10 mouse cellular contexts compared by ENCODE assay signal in genomic region chr17:49266343-49266742, GRCm38 (mm10).
DNase-seq lines count a peak whose midpoint lies in the region; ATAC-seq and TF ChIP-seq lines count a peak whose summit lies in the region.
"Had no signal": no experiment of that assay in that cellular context is flagged by ENCODE, and none has a peak within 500 bp of the region (broad histone marks: within the 10 kb centered on the region; RNA-seq: fewer than 3 reads in every experiment).

No protein-coding gene starts in this region.

- peak; percentile 47 for DNase-seq in embryonic facial prominence, embryonic 11.5 days (ENCODE audit: low spot score)
- DNase-seq in embryonic facial prominence, embryonic 10.5 days (ENCODE audit: low spot score), result no peak
- no peak for DNase-seq in liver, postnatal 0 days
- peak; percentile 41 for DNase-seq in ES-E14 (ENCODE audit: low read depth, low spot score)
- no peak for DNase-seq in layer of hippocampus, adult 11-12 months (ENCODE audit: low spot score)
- DNase-seq in right cerebral cortex, adult 2 months (ENCODE audit: low spot score in 2 of 2), result no peak
- DNase-seq: gastrocnemius, postnatal 36 days had no signal

- H3K27ac ChIP-seq in embryonic facial prominence, embryonic 11.5 days (replicated peaks; ENCODE audit: low read depth, low read length), result no peak overlapping the region
- H3K27ac ChIP-seq in embryonic facial prominence, embryonic 10.5 days (replicated peaks), result no peak overlapping the region
- H3K27ac ChIP-seq in liver, postnatal 0 days (ENCODE audit: low read depth), result no peak overlapping the region
- H3K27ac ChIP-seq in liver, embryonic 12.5 days, result no peak overlapping the region
- H3K27ac ChIP-seq in ES-E14 (ENCODE audit: insufficient read depth, low read depth, low read length, poor library complexity, severe bottlenecking), result no peak overlapping the region
- H3K27ac ChIP-seq: midbrain, embryonic 10.5 days had no signal

- H3K4me2 ChIP-seq in embryonic facial prominence, embryonic 11.5 days (ENCODE audit: low read depth, low read length), result no peak overlapping the region
- H3K4me2 ChIP-seq in liver, postnatal 0 days (ENCODE audit: low read depth, low read length), result no peak overlapping the region
- no peak overlapping the region for H3K4me2 ChIP-seq in liver, embryonic 12.5 days

- H3K9me3 ChIP-seq in embryonic facial prominence, embryonic 11.5 days (replicated peaks; ENCODE audit: control insufficient read depth, low read length), result no peaks in the 10 kb centered on the region
- H3K9me3 ChIP-seq in embryonic facial prominence, embryonic 10.5 days, result no peaks in the 10 kb centered on the region
- H3K9me3 ChIP-seq in liver, postnatal 0 days (ENCODE audit: low read length), result no peaks in the 10 kb centered on the region
- no peaks in the 10 kb centered on the region for H3K9me3 ChIP-seq in liver, embryonic 12.5 days (replicated peaks)
- H3K9me3 ChIP-seq in ES-E14 (ENCODE audit: control insufficient read depth, insufficient read depth, low read depth, low read length), result no peaks in the 10 kb centered on the region
- H3K9me3 ChIP-seq: midbrain, embryonic 10.5 days had no signal

- TF ChIP-seq CTCF in liver, postnatal 0 days (IDR thresholded peaks at IDR 0.05; ENCODE audit: low read depth), result peak; percentile 79

- ATAC-seq in embryonic facial prominence, embryonic 11.5 days (replicated peaks; ENCODE audit: insufficient number of reproducible peaks, low FRiP score, low TSS enrichment, low read depth), result no peak
- ATAC-seq in liver, postnatal 0 days, result no peak
- no peak for ATAC-seq in liver, embryonic 12.5 days
- ATAC-seq in megakaryocyte progenitor cell, adult 5-6 weeks (replicated peaks; ENCODE audit: poor library complexity), result 0 out of 2 replicates have a peak, but pooled peaks have one; percentile 44

- no peaks in the 10 kb centered on the region for H3K4me1 ChIP-seq in embryonic facial prominence, embryonic 11.5 days (ENCODE audit: control insufficient read depth, insufficient read depth, low read length)
- H3K4me1 ChIP-seq in embryonic facial prominence, embryonic 10.5 days, result no peaks in the 10 kb centered on the region
- H3K4me1 ChIP-seq in liver, postnatal 0 days (ENCODE audit: insufficient read depth), result no peaks in the 10 kb centered on the region
- no peaks in the 10 kb centered on the region for H3K4me1 ChIP-seq in liver, embryonic 12.5 days
- no peaks in the 10 kb centered on the region for H3K4me1 ChIP-seq in ES-E14 (ENCODE audit: control insufficient read depth in 2 of 2, insufficient read depth in 2 of 2, low read length in 2 of 2, poor library complexity in 1 of 2)
- H3K4me1 ChIP-seq: midbrain, embryonic 10.5 days had no signal

- no peak for TF ChIP-seq EP300 in liver, postnatal 0 days (IDR thresholded peaks at IDR 0.05; ENCODE audit: low read depth)

- H3K36me3 ChIP-seq in embryonic facial prominence, embryonic 11.5 days (replicated peaks; ENCODE audit: control insufficient read depth, insufficient read depth, low read depth, low read length), result no peaks in the 10 kb centered on the region
- H3K36me3 ChIP-seq in embryonic facial prominence, embryonic 10.5 days (replicated peaks), result no peaks in the 10 kb centered on the region
- H3K36me3 ChIP-seq in liver, postnatal 0 days (replicated peaks; ENCODE audit: insufficient read depth, low read length), result no peaks in the 10 kb centered on the region
- no peaks in the 10 kb centered on the region for H3K36me3 ChIP-seq in liver, embryonic 12.5 days
- no peaks in the 10 kb centered on the region for H3K36me3 ChIP-seq in ES-E14 (ENCODE audit: control insufficient read depth, insufficient read depth, low read length, poor library complexity, severe bottlenecking)
- H3K36me3 ChIP-seq: midbrain, embryonic 10.5 days had no signal

- in situ Hi-C loops in ES-E14 (cut with MboI; ENCODE audit: low sequenced_read_pairs in 2 of 2, unreplicated experiment in 2 of 2), result loop anchor here in 1 of 2 experiments (10.0 kb wide), 1 partner anchor 128 kb away; no protein-coding TSS in a partner anchor

- 85% methylated on average over 4 of the region's 4 CpGs for WGBS in embryonic facial prominence, embryonic 11.5 days
- WGBS in embryonic facial prominence, embryonic 10.5 days, result 89% methylated on average over 4 of the region's 4 CpGs
- WGBS in liver, postnatal 0 days (ENCODE audit: insufficient replicate concordance), result 81% methylated on average over 4 of the region's 4 CpGs
- 75% methylated on average over 4 of the region's 4 CpGs for WGBS in liver, embryonic 12.5 days (ENCODE audit: insufficient replicate concordance)

- no peak overlapping the region for H3K4me3 ChIP-seq in embryonic facial prominence, embryonic 11.5 days (ENCODE audit: low read depth, low read length)
- no peak overlapping the region for H3K4me3 ChIP-seq in embryonic facial prominence, embryonic 10.5 days
- H3K4me3 ChIP-seq in liver, postnatal 0 days (ENCODE audit: low read depth, low read length), result no peak overlapping the region
- no peak overlapping the region for H3K4me3 ChIP-seq in liver, embryonic 12.5 days
- no peak overlapping the region for H3K4me3 ChIP-seq in ES-E14 (ENCODE audit: insufficient read depth in 1 of 2, low read depth in 1 of 2, low read length in 2 of 2, poor library complexity in 1 of 2, severe bottlenecking in 1 of 2)
- H3K4me3 ChIP-seq: midbrain, embryonic 10.5 days had no signal

- no peaks in the 10 kb centered on the region for H3K27me3 ChIP-seq in embryonic facial prominence, embryonic 11.5 days (ENCODE audit: control insufficient read depth, insufficient read depth, low read length)
- no peaks in the 10 kb centered on the region for H3K27me3 ChIP-seq in embryonic facial prominence, embryonic 10.5 days (replicated peaks; ENCODE audit: low read depth, poor library complexity, severe bottlenecking)
- H3K27me3 ChIP-seq in liver, postnatal 0 days (ENCODE audit: insufficient read depth, low read length), result no peaks in the 10 kb centered on the region
- H3K27me3 ChIP-seq in liver, embryonic 12.5 days (replicated peaks), result no peaks in the 10 kb centered on the region

- no peak overlapping the region for H3K9ac ChIP-seq in embryonic facial prominence, embryonic 11.5 days (replicated peaks; ENCODE audit: low read length)
- H3K9ac ChIP-seq in liver, postnatal 0 days (replicated peaks), result no peak overlapping the region
- no peak overlapping the region for H3K9ac ChIP-seq in liver, embryonic 12.5 days
- no peak overlapping the region for H3K9ac ChIP-seq in ES-E14 (ENCODE audit: insufficient read depth, low read depth, low read length, poor library complexity, severe bottlenecking)

TF ChIP-seq in ES-E14, 5 proteins besides CTCF, POLR2A, EP300 and RAD21:
- TF ChIP-seq HCFC1 (IDR thresholded peaks at IDR 0.05; ENCODE audit: borderline replicate concordance, insufficient read depth, low read length), result no peak
- peak; percentile 83 for TF ChIP-seq ZC3H11A (IDR thresholded peaks at IDR 0.05; ENCODE audit: borderline replicate concordance, low read depth, low read length)

Comparison
In these comparisons a context has a peak if more than half of its experiments do, and no peak if none do; other contexts are left out.
1. DNase-seq: peak in embryonic facial prominence, embryonic 11.5 days (single experiment) and ES-E14 (single experiment); none in embryonic facial prominence, embryonic 10.5 days (single experiment), liver, postnatal 0 days (single experiment), layer of hippocampus, adult 11-12 months (single experiment) and right cerebral cortex, adult 2 months (0 of 2).